Mouse (Mus musculus): Measurements from ENCODE around the gene Ak1. TPM values are rescaled to one million over a fixed set of nuclear protein-coding genes. Genes with fewer than 3 reads are reported as not detected.
A peak's percentile ranks its signal among the peaks of the same experiment; 100 is the strongest.

Ak1 gene
- total RNA-seq, 1 experiment from 2014 or later, result not detected

- no peak for ATAC-seq (ENCODE audit: extremely low read depth, insufficient number of reproducible peaks, low FRiP score, poor library complexity, severe bottlenecking)
Observed at GRCm38 (mm10) chr2:32625212-32625872, 3.8 kb downstream of the Ak1 start.

GRCm38 (mm10) chr2:32625873-32626694, 4.5 kb downstream of the Ak1 start:
- no peak for ATAC-seq (ENCODE audit: extremely low read depth, insufficient number of reproducible peaks, low FRiP score, poor library complexity, severe bottlenecking)

DNA sequence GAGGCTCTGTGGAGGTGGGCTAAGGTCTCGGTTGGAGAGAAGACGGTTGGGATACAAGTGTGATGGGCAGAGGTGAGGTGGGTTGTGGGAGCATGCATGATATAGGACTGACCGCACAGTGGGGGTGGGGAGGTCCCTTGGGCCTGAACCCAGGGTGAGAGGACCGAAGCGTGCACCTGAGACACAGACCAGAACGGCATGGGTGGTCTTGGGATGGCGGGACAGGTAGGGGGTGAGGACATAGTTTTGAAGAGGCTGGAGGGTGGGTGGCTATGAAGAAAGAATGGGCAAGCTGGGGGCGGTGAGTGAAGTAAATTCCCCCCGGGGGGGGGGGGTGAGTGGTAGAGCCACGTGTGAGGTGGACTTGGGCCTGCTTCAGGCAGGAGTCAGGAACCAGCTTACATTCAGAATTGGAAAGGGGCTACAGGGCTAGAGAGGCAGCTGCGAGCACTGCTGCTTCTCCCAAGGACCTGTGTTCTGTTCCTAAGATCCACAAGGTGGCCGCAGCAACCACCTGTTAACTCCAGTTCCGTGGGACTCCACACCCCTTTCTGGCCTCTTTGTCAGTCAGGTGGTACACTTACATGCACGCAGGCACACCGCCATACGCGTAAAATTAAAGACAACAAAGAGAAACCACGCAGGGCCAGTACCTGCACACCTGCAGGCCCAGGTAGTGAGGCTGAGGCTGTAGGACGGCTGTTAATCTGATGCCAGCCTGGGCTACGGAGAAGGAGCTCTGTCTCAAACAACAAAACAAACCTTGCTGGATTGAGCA, 5.9 kb downstream of the Ak1 start:
- no peak for ATAC-seq (ENCODE audit: extremely low read depth, insufficient number of reproducible peaks, low FRiP score, poor library complexity, severe bottlenecking)

DNA sequence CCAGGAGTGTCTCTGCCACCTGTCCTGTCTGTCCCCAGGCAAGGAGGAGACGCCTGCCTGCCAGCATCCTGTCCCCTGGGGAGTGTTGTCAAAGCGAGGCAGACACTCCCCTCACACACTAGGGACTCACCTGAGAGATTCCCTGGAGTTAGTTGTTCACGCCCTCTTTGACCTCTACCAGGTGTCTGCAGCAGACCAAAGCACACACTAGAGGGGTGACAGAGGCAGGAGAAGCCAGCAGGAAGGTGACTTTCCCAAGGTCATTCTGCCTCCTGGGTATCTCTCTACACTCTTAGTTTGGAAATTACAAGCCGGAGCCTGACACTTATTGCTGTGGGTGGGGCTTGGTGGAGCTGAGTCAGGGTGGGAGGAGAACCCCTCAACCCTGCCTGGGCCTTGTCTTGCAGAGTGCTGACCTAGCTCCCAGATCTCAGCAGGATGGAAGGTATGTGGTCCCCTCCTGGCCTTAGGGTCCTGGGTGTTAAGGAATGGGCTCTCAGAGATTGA, 6.5 kb downstream of the Ak1 start:
- ATAC-seq (ENCODE audit: extremely low read depth, insufficient number of reproducible peaks, low FRiP score, poor library complexity, severe bottlenecking), result no peak

DNA sequence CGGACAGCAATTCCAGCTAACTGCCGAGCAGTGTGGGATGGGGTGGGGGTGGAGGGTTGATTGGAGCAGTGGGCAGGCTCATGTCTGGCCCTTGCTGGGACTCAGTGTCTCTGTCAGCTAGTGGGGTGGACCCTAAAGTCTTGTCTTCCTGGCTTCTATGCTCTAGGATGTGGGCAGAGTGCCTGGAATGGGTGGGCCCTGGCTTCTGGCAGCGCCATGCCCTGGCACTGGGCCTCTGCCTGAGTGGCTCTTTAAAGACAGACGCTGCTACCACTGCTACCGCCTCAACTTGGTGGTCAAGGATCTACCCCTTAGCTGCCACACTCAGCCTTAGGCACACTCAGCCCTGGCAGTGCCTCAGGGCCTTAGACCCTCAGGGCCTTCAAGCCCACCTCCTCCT, 7.2 kb downstream of the Ak1 start:
- no peak for ATAC-seq (ENCODE audit: extremely low read depth, insufficient number of reproducible peaks, low FRiP score, poor library complexity, severe bottlenecking)

GRCm38 (mm10) chr2:32629276-32629976, 7.9 kb downstream of the Ak1 start:
- no peak for ATAC-seq (ENCODE audit: extremely low read depth, insufficient number of reproducible peaks, low FRiP score, poor library complexity, severe bottlenecking)

DNA sequence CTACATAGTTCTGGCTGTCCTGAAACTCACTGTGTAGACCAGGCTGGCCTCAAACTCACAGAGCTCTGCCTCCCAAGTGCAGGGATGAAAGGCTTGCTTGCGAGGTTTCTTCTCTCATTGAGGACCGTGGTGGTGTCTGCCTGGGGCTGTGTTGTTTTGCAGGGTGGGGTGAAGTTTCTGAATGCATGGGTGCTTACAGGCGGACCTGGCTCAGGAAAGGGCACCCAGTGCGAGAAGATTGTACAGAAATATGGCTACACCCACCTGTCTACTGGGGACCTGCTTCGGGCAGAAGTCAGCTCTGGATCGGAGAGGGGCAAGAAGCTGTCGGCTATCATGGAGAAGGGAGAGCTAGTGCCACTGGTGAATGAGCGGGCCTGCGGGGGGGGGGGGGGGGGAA, 8.5 kb downstream of the Ak1 start:
- ATAC-seq (ENCODE audit: extremely low read depth, insufficient number of reproducible peaks, low FRiP score, poor library complexity, severe bottlenecking), result no peak

DNA sequence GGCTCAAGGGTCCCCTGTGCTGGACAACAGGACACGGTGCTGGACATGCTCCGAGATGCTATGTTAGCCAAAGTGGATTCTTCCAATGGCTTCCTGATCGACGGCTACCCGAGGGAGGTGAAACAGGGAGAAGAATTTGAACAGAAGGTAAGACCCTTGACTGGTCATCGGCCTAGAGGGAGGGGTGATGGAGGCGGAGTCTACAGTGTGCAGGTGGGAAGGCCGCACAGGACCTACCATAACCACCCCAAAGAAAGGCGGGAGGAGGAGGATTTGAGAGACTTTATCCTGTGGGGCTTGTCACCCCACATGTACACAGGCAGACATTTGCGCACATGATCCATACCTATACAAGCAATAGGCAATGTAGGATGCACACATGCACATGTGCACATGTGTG, 9.5 kb downstream of the Ak1 start:
- ATAC-seq (ENCODE audit: extremely low read depth, insufficient number of reproducible peaks, low FRiP score, poor library complexity, severe bottlenecking), result no peak

DNA sequence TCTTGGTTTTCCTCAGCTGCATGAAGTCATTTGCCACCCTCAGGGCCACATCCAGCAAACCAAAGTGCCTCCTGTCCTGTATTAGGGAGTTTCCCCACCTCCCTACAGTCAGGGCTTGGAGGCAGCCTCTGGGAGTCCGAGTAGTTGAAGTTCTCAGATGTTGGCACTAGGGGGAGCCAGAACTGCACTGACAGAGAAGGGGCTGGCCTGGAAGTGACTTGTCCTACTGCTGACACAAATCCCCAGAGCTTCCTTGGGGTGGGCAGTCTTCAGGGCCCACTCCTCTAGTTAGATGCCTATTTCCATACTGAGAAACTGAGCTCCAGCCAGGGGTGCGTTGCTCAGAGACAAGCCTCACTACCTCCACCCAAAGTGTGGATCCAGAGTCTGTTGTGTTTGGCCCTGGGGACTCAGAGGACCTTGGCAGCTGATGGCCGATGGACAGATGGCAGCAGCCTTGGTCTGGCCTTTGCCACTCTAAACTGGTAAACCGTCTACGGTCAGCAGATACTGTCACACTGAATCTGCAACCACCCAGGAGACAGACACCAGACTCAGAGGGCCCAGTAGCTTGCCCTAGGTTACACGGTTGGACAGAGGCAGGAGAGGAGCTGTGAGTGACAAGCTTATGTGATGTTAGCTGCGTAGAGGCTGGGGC, 10.3 kb downstream of the Ak1 start:
- peak; percentile 67 for ATAC-seq (ENCODE audit: extremely low read depth, insufficient number of reproducible peaks, low FRiP score, poor library complexity, severe bottlenecking)

GRCm38 (mm10) chr2:32633660-32634059, 12.1 kb downstream of the Ak1 start:
- no peak for ATAC-seq (ENCODE audit: extremely low read depth, insufficient number of reproducible peaks, low FRiP score, poor library complexity, severe bottlenecking)

DNA sequence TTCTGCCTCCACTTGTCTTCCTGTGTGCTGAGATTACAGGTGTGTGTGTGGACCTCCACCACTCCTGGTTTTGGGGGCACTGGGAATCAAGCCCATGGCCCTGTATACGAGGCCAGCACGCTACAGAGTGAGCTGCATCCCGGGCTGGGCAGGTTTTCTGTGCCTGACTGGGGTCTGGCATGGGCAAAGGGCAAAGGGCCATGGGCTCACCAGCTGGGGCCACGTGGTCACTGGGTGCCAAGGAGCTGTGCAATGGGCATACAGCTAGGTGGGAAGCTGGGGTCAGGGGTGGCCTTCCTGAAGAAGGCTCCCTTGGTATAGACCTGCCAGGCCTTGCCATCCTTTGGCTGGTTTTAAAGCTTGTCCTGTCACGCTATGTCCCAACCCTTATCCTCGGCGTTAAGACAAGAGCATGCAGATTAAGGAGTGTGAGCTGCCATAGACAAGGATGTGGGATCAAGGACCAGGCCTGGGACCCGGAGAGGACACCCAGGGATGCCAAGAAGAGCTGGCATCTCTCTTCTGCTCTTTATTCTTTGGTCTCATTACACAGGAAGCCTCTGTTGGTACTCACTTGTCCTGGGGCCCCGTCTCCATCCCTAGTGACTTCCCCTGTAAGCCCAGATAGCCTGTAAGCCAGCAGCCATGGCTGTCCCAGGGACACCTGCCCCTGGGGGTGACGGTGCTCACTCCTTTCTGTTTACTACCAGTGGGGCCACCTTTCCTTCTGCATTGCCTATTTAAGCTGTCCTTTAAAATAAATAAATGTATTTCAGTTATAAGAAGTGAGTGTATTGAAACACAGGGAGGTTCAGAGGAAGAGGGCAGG, 12.9 kb downstream of the Ak1 start:
- ATAC-seq (ENCODE audit: extremely low read depth, insufficient number of reproducible peaks, low FRiP score, poor library complexity, severe bottlenecking), result no peak

- ATAC-seq (ENCODE audit: extremely low read depth, insufficient number of reproducible peaks, low FRiP score, poor library complexity, severe bottlenecking), result no peak
Observed at GRCm38 (mm10) chr2:32636617-32637016, 15.1 kb downstream of the Ak1 start.

- ATAC-seq (ENCODE audit: extremely low read depth, insufficient number of reproducible peaks, low FRiP score, poor library complexity, severe bottlenecking), result peak; percentile 51
Observed at GRCm38 (mm10) chr2:32637778-32638281, 16.3 kb downstream of the Ak1 start.

GRCm38 (mm10) chr2:32639632-32640031, 18.1 kb downstream of the Ak1 start:
- ATAC-seq (ENCODE audit: extremely low read depth, insufficient number of reproducible peaks, low FRiP score, poor library complexity, severe bottlenecking), result no peak

GRCm38 (mm10) chr2:32640550-32641051, 19.0 kb downstream of the Ak1 start:
- ATAC-seq (ENCODE audit: extremely low read depth, insufficient number of reproducible peaks, low FRiP score, poor library complexity, severe bottlenecking), result no peak

- no peak for ATAC-seq (ENCODE audit: extremely low read depth, insufficient number of reproducible peaks, low FRiP score, poor library complexity, severe bottlenecking)
Observed at GRCm38 (mm10) chr2:32641810-32642209, 20.3 kb downstream of the Ak1 start.

- ATAC-seq (ENCODE audit: extremely low read depth, insufficient number of reproducible peaks, low FRiP score, poor library complexity, severe bottlenecking), result no peak
Observed at GRCm38 (mm10) chr2:32642813-32643212, 21.3 kb downstream of the Ak1 start.
